Mouse (Mus musculus) CD4-positive helper T cell, adult 2 months (primary cell): ENCODE data around the gene Etv2.
A peak's percentile ranks its signal among the peaks of the same experiment; 100 is the strongest.

Source experiments
- DNase-seq: peaks from one replicate; pipeline ENCODE4 v3.0.0-alpha.2; 2012; ENCODE audit warnings: low read depth, missing footprints, low spot score

The Etv2 gene

GRCm38 (mm10) chr7:30635752-30636151 is at the start of gene Etv2:
TSS of gene Etv2 (minus strand) at chr7:30635852.
- DNase-seq = no peak

GRCm38 (mm10) chr7:30683425-30683824 is 47.8 kb upstream of the Etv2 start:
- DNase-seq = no peak

GRCm38 (mm10) chr7:30681897-30682296 is 46.2 kb upstream of the Etv2 start:
- no peak for DNase-seq

- no peak for DNase-seq
Observed at GRCm38 (mm10) chr7:30678263-30678975, 42.8 kb upstream of the Etv2 start.

GRCm38 (mm10) chr7:30671480-30671879 is 35.8 kb upstream of the Etv2 start, which contains the start of gene Pmis2:
TSS of gene Pmis2 (minus strand) at chr7:30671605.
- DNase-seq = no peak

- peak; percentile 50 for DNase-seq
Observed at GRCm38 (mm10) chr7:30669229-30669628, 33.6 kb upstream of the Etv2 start.

GRCm38 (mm10) chr7:30665321-30665720 is 29.7 kb upstream of the Etv2 start:
- DNase-seq = no peak

GRCm38 (mm10) chr7:30664529-30665200 is 29.0 kb upstream of the Etv2 start, which contains the start of gene Haus5:
TSS of gene Haus5 (minus strand) at chr7:30664994.
- peak; percentile 95 for DNase-seq

GRCm38 (mm10) chr7:30649591-30650540 is 14.2 kb upstream of the Etv2 start, which contains the start of gene Rbm42:
TSS of gene Rbm42 (minus strand) at chr7:30650317.
- peak; percentile 99 for DNase-seq

GRCm38 (mm10) chr7:30639083-30639482 is 3.4 kb upstream of the Etv2 start:
- no peak for DNase-seq

GRCm38 (mm10) chr7:30636395-30636794 is 743 bp upstream of the Etv2 start:
- DNase-seq = no peak

GRCm38 (mm10) chr7:30634621-30635020 is 1.0 kb downstream of the Etv2 start:
- DNase-seq = peak; percentile 58

- DNase-seq = no peak
Observed at GRCm38 (mm10) chr7:30633762-30634412, 1.8 kb downstream of the Etv2 start.

- no peak for DNase-seq
Observed at GRCm38 (mm10) chr7:30629013-30629412, 6.6 kb downstream of the Etv2 start.

- DNase-seq = no peak
Observed at GRCm38 (mm10) chr7:30626647-30627046, 9.0 kb downstream of the Etv2 start.

GRCm38 (mm10) chr7:30625530-30626384 is 9.9 kb downstream of the Etv2 start, which contains the start of gene Cox6b1:
TSS of gene Cox6b1 (minus strand) at chr7:30626151.
- DNase-seq = peak; percentile 94

- peak; percentile 31 for DNase-seq
Observed at GRCm38 (mm10) chr7:30619202-30619601, 16.4 kb downstream of the Etv2 start.

GRCm38 (mm10) chr7:30618658-30619057 is 17.0 kb downstream of the Etv2 start:
- no peak for DNase-seq

GRCm38 (mm10) chr7:30615049-30615760 is 20.4 kb downstream of the Etv2 start:
- DNase-seq = no peak

- DNase-seq = peak; percentile 58
Observed at GRCm38 (mm10) chr7:30614454-30614853, 21.2 kb downstream of the Etv2 start.
